Mouse (Mus musculus): ENCODE measurements around the gene Acin1. TPM values are rescaled to one million over a fixed set of nuclear protein-coding genes. Genes with fewer than 3 reads are reported as not detected.

Gene Acin1
- polyA plus RNA-seq, 1 experiment from 2014 or later, result 141 TPM

- Histone ChIP-seq H3K4me2 (ENCODE audit: low read depth, severe bottlenecking) (no peak overlapping the region), H3K27me3 (ENCODE audit: control insufficient read depth, insufficient read depth, low read length) (no peaks in the 10 kb centered on the region), H3K4me1 (ENCODE audit: control insufficient read depth, insufficient read depth, low read length) (peaks cover 3% of the 10 kb centered on the region; the same call in 1 of the 2 replicates), H3K4me3 (ENCODE audit: low read depth, low read length) (no peak overlapping the region), H3K9me3 (ENCODE audit: control insufficient read depth, low read length) (no peaks in the 10 kb centered on the region), H3K36me3 (ENCODE audit: control insufficient read depth, insufficient read depth, low read length) (peaks cover 2% of the 10 kb centered on the region; the same call in 1 of the 2 replicates), H3K9ac (ENCODE audit: low read length) (no peak overlapping the region), H3K27ac (replicated peaks; ENCODE audit: low read depth, low read length) (no peak overlapping the region)
- WGBS, result 62% methylated on average over 8 of the region's 8 CpGs
- DNase-seq (ENCODE audit: low spot score) (no peak), ATAC-seq (ENCODE audit: insufficient number of reproducible peaks, low FRiP score, low TSS enrichment, low read depth) (no peak)
These were observed 79.5 kb downstream of the Acin1 start for GRCm38 (mm10) chr14:54607226-54607625.

- under 1% methylated on average over 39 of the region's 39 CpGs for WGBS
- ATAC-seq (ENCODE audit: insufficient number of reproducible peaks, low FRiP score, low TSS enrichment, low read depth), result 0 out of 2 replicates have a peak, but pooled peaks have one; percentile 18
- no peaks in the 10 kb centered on the region for H3K36me3 ChIP-seq (ENCODE audit: control insufficient read depth, insufficient read depth, low read length)
These were observed 80.9 kb downstream of the Acin1 start, which contains the start of gene 4931414P19Rik for GRCm38 (mm10) chr14:54605752-54606321. Gene 4931414P19Rik, minus strand, starts transcription at chr14:54605993.

GRCm38 (mm10) chr14:54603686-54604085, 83.0 kb downstream of the Acin1 start:
- no peak overlapping the region for H3K27ac ChIP-seq (replicated peaks; ENCODE audit: low read depth, low read length)
- H3K36me3 ChIP-seq (ENCODE audit: control insufficient read depth, insufficient read depth, low read length), result no peaks in the 10 kb centered on the region
- H3K9me3 ChIP-seq (ENCODE audit: control insufficient read depth, low read length), result no peaks in the 10 kb centered on the region; the same call in 1 of the 2 replicates
- peak overlapping the region; percentile 37 for H3K4me2 ChIP-seq (ENCODE audit: low read depth, severe bottlenecking)
- WGBS, result 83% methylated on average over 8 of the region's 8 CpGs
- H3K27me3 ChIP-seq (ENCODE audit: control insufficient read depth, insufficient read depth, low read length), result no peaks in the 10 kb centered on the region
- DNase-seq (ENCODE audit: low spot score) (no peak), ATAC-seq (ENCODE audit: insufficient number of reproducible peaks, low FRiP score, low TSS enrichment, low read depth) (no peak)
- H3K4me3 ChIP-seq (ENCODE audit: low read depth, low read length), result peak overlapping the region; percentile 67; the same call in 1 of the 2 replicates
- peaks cover 3% of the 10 kb centered on the region; the same call in 1 of the 2 replicates for H3K4me1 ChIP-seq (ENCODE audit: control insufficient read depth, insufficient read depth, low read length)
- H3K9ac ChIP-seq (ENCODE audit: low read length), result peak overlapping the region; percentile 93; the same call in 1 of the 2 replicates

More at GRCm38 (mm10) chr14:54605752-54606321, 80.9 kb downstream of the Acin1 start, which contains the start of gene 4931414P19Rik:
- Histone ChIP-seq H3K4me3 (ENCODE audit: low read depth, low read length) (peak within 1 kb of the TSS; percentile 46), H3K9me3 (ENCODE audit: control insufficient read depth, low read length) (no peaks in the 10 kb centered on the region), H3K4me2 (ENCODE audit: low read depth, severe bottlenecking) (peak within 1 kb of the TSS; percentile 65), H3K4me1 (ENCODE audit: control insufficient read depth, insufficient read depth, low read length) (peaks cover 3% of the 10 kb centered on the region; the same call in 1 of the 2 replicates), H3K9ac (ENCODE audit: low read length) (peak within 1 kb of the TSS; percentile 66), H3K27ac (replicated peaks; ENCODE audit: low read depth, low read length) (peak within 1 kb of the TSS; percentile 62; the same call in 1 of the 2 replicates), H3K27me3 (ENCODE audit: control insufficient read depth, insufficient read depth, low read length) (no peaks in the 10 kb centered on the region)
- DNase-seq (ENCODE audit: low spot score), result peak; percentile 81

GRCm38 (mm10) chr14:54603038-54603654, 83.6 kb downstream of the Acin1 start:
- Histone ChIP-seq H3K4me2 (ENCODE audit: low read depth, severe bottlenecking) (peak overlapping the region; percentile 55), H3K4me3 (ENCODE audit: low read depth, low read length) (peak overlapping the region; percentile 67), H3K27me3 (ENCODE audit: control insufficient read depth, insufficient read depth, low read length) (no peaks in the 10 kb centered on the region), H3K9ac (ENCODE audit: low read length) (peak overlapping the region; percentile 93), H3K36me3 (ENCODE audit: control insufficient read depth, insufficient read depth, low read length) (no peaks in the 10 kb centered on the region), H3K4me1 (ENCODE audit: control insufficient read depth, insufficient read depth, low read length) (peaks cover 3% of the 10 kb centered on the region; the same call in 1 of the 2 replicates), H3K9me3 (ENCODE audit: control insufficient read depth, low read length) (no peaks in the 10 kb centered on the region; the same call in 1 of the 2 replicates), H3K27ac (replicated peaks; ENCODE audit: low read depth, low read length) (peak overlapping the region; percentile 77; the same call in 1 of the 2 replicates)
- ATAC-seq (ENCODE audit: insufficient number of reproducible peaks, low FRiP score, low TSS enrichment, low read depth) (peak; percentile 97), DNase-seq (ENCODE audit: low spot score) (peak; percentile 97)
- under 1% methylated on average over 46 of the region's 46 CpGs for WGBS

- DNase-seq (ENCODE audit: low spot score) (no peak), ATAC-seq (ENCODE audit: insufficient number of reproducible peaks, low FRiP score, low TSS enrichment, low read depth) (no peak)
- H3K4me2 ChIP-seq (ENCODE audit: low read depth, severe bottlenecking), result peak overlapping the region; percentile 55; the same call in 1 of the 2 replicates
- H3K9me3 ChIP-seq (ENCODE audit: control insufficient read depth, low read length), result no peaks in the 10 kb centered on the region; the same call in 1 of the 2 replicates
- peaks cover 3% of the 10 kb centered on the region; the same call in 1 of the 2 replicates for H3K4me1 ChIP-seq (ENCODE audit: control insufficient read depth, insufficient read depth, low read length)
- H3K27me3 ChIP-seq (ENCODE audit: control insufficient read depth, insufficient read depth, low read length), result no peaks in the 10 kb centered on the region
- 53% methylated on average over 4 of the region's 4 CpGs for WGBS
- peak overlapping the region; percentile 93 for H3K9ac ChIP-seq (ENCODE audit: low read length)
- H3K27ac ChIP-seq (replicated peaks; ENCODE audit: low read depth, low read length), result peak overlapping the region; percentile 77; the same call in 1 of the 2 replicates
- H3K36me3 ChIP-seq (ENCODE audit: control insufficient read depth, insufficient read depth, low read length), result no peaks in the 10 kb centered on the region
- peak overlapping the region; percentile 67 for H3K4me3 ChIP-seq (ENCODE audit: low read depth, low read length)
These were observed 84.1 kb downstream of the Acin1 start for GRCm38 (mm10) chr14:54602613-54603012.

GRCm38 (mm10) chr14:54601601-54602000, 85.1 kb downstream of the Acin1 start:
- Histone ChIP-seq H3K36me3 (ENCODE audit: control insufficient read depth, insufficient read depth, low read length) (no peaks in the 10 kb centered on the region), H3K4me2 (ENCODE audit: low read depth, severe bottlenecking) (no peak overlapping the region), H3K4me3 (ENCODE audit: low read depth, low read length) (no peak overlapping the region), H3K9me3 (ENCODE audit: control insufficient read depth, low read length) (no peaks in the 10 kb centered on the region; the same call in 1 of the 2 replicates), H3K9ac (ENCODE audit: low read length) (no peak overlapping the region), H3K4me1 (ENCODE audit: control insufficient read depth, insufficient read depth, low read length) (peaks cover 3% of the 10 kb centered on the region; the same call in 1 of the 2 replicates), H3K27ac (replicated peaks; ENCODE audit: low read depth, low read length) (no peak overlapping the region), H3K27me3 (ENCODE audit: control insufficient read depth, insufficient read depth, low read length) (no peaks in the 10 kb centered on the region)
- DNase-seq (ENCODE audit: low spot score) (no peak), ATAC-seq (ENCODE audit: insufficient number of reproducible peaks, low FRiP score, low TSS enrichment, low read depth) (no peak)
- WGBS, result 79% methylated on average over 2 of the region's 2 CpGs

- ATAC-seq (ENCODE audit: insufficient number of reproducible peaks, low FRiP score, low TSS enrichment, low read depth) (no peak), DNase-seq (ENCODE audit: low spot score) (no peak)
- Histone ChIP-seq H3K4me3 (ENCODE audit: low read depth, low read length) (no peak overlapping the region), H3K4me1 (ENCODE audit: control insufficient read depth, insufficient read depth, low read length) (no peaks in the 10 kb centered on the region), H3K27ac (replicated peaks; ENCODE audit: low read depth, low read length) (no peak overlapping the region), H3K36me3 (ENCODE audit: control insufficient read depth, insufficient read depth, low read length) (peaks cover 2% of the 10 kb centered on the region; the same call in 1 of the 2 replicates), H3K9ac (ENCODE audit: low read length) (no peak overlapping the region), H3K9me3 (ENCODE audit: control insufficient read depth, low read length) (no peaks in the 10 kb centered on the region; the same call in 1 of the 2 replicates), H3K27me3 (ENCODE audit: control insufficient read depth, insufficient read depth, low read length) (no peaks in the 10 kb centered on the region), H3K4me2 (ENCODE audit: low read depth, severe bottlenecking) (no peak overlapping the region)
- 81% methylated on average over 7 of the region's 7 CpGs for WGBS
These were observed 89.6 kb downstream of the Acin1 start for GRCm38 (mm10) chr14:54597084-54597483.

GRCm38 (mm10) chr14:54594631-54595414, 91.9 kb downstream of the Acin1 start:
- H3K27ac ChIP-seq (replicated peaks; ENCODE audit: low read depth, low read length), result no peak overlapping the region
- WGBS, result 71% methylated on average over 28 of the region's 28 CpGs
- H3K36me3 ChIP-seq (ENCODE audit: control insufficient read depth, insufficient read depth, low read length), result peaks cover 2% of the 10 kb centered on the region; the same call in 1 of the 2 replicates
- no peaks in the 10 kb centered on the region for H3K27me3 ChIP-seq (ENCODE audit: control insufficient read depth, insufficient read depth, low read length)
- ATAC-seq (ENCODE audit: insufficient number of reproducible peaks, low FRiP score, low TSS enrichment, low read depth), result no peak
- DNase-seq (ENCODE audit: low spot score), result no peak
- no peak overlapping the region for H3K4me2 ChIP-seq (ENCODE audit: low read depth, severe bottlenecking)
- no peak overlapping the region for H3K4me3 ChIP-seq (ENCODE audit: low read depth, low read length)
- no peaks in the 10 kb centered on the region; the same call in 1 of the 2 replicates for H3K9me3 ChIP-seq (ENCODE audit: control insufficient read depth, low read length)
- no peaks in the 10 kb centered on the region for H3K4me1 ChIP-seq (ENCODE audit: control insufficient read depth, insufficient read depth, low read length)
- no peak overlapping the region for H3K9ac ChIP-seq (ENCODE audit: low read length)
